Mouse (Mus musculus): ENCODE results near the gene Garnl3. TPM values are rescaled to one million over a fixed set of nuclear protein-coding genes. Genes with fewer than 3 reads are reported as not detected.
"Not testable (repeated sequence)": the region's sequence is repeated elsewhere in the genome, so short reads cannot be mapped to it uniquely, and the experiment has no call there.

Garnl3 gene
- polyA plus RNA-seq, 1 experiment = 124 TPM

- H3K27ac ChIP-seq (ENCODE audit: insufficient read depth, low read length) = no peak overlapping the region
- TF ChIP-seq CTCF (IDR thresholded peaks at IDR 0.05; ENCODE audit: extremely low read depth, insufficient read depth, low read length) = no peak
- TF ChIP-seq POLR2A (IDR thresholded peaks at IDR 0.05; ENCODE audit: extremely low read depth, insufficient read depth, low read length) = no peak
- H3K4me1 ChIP-seq (ENCODE audit: control insufficient read depth, insufficient read depth, low read length) = peaks cover 3% of the 10 kb centered on the region; the same call in 1 of the 2 replicates
- H3K4me3 ChIP-seq (ENCODE audit: insufficient read depth, low read length) = no peak overlapping the region
Measured at GRCm38 (mm10) chr2:33095221-33095671, 36.2 kb downstream of the Garnl3 start.

GRCm38 (mm10) chr2:33090620-33091520 is 40.6 kb downstream of the Garnl3 start:
- Histone ChIP-seq H3K4me1 (ENCODE audit: control insufficient read depth, insufficient read depth, low read length) (peaks cover 3% of the 10 kb centered on the region; the same call in 1 of the 2 replicates), H3K4me3 (ENCODE audit: insufficient read depth, low read length) (no peak overlapping the region), H3K27ac (ENCODE audit: insufficient read depth, low read length) (no peak overlapping the region)
- TF ChIP-seq CTCF (IDR thresholded peaks at IDR 0.05; ENCODE audit: extremely low read depth, insufficient read depth, low read length) (no peak), POLR2A (IDR thresholded peaks at IDR 0.05; ENCODE audit: extremely low read depth, insufficient read depth, low read length) (no peak)

- not testable (repeated sequence) for H3K4me3 ChIP-seq (ENCODE audit: insufficient read depth, low read length); H3K4me1 ChIP-seq (ENCODE audit: control insufficient read depth, insufficient read depth, low read length); H3K27ac ChIP-seq (ENCODE audit: insufficient read depth, low read length)
Measured at GRCm38 (mm10) chr2:33090033-33090400, 41.4 kb downstream of the Garnl3 start.

- Histone ChIP-seq H3K4me3 (ENCODE audit: insufficient read depth, low read length) (no peak overlapping the region), H3K27ac (ENCODE audit: insufficient read depth, low read length) (no peak overlapping the region), H3K4me1 (ENCODE audit: control insufficient read depth, insufficient read depth, low read length) (no peaks in the 10 kb centered on the region)
- no peak for TF ChIP-seq CTCF (IDR thresholded peaks at IDR 0.05; ENCODE audit: extremely low read depth, insufficient read depth, low read length)
- no peak for TF ChIP-seq POLR2A (IDR thresholded peaks at IDR 0.05; ENCODE audit: extremely low read depth, insufficient read depth, low read length)
Measured at GRCm38 (mm10) chr2:33089356-33090032, 42.0 kb downstream of the Garnl3 start.

GRCm38 (mm10) chr2:33086671-33087363 is 44.6 kb downstream of the Garnl3 start:
- Histone ChIP-seq H3K4me3 (ENCODE audit: insufficient read depth, low read length) (peak overlapping the region; percentile 41), H3K4me1 (ENCODE audit: control insufficient read depth, insufficient read depth, low read length) (no peaks in the 10 kb centered on the region), H3K27ac (ENCODE audit: insufficient read depth, low read length) (peak overlapping the region; percentile 43)
- TF ChIP-seq POLR2A (IDR thresholded peaks at IDR 0.05; ENCODE audit: extremely low read depth, insufficient read depth, low read length) = no peak
- no peak for TF ChIP-seq CTCF (IDR thresholded peaks at IDR 0.05; ENCODE audit: extremely low read depth, insufficient read depth, low read length)

GRCm38 (mm10) chr2:33086016-33086596 is 45.3 kb downstream of the Garnl3 start:
- H3K4me3 ChIP-seq (ENCODE audit: insufficient read depth, low read length) = peak overlapping the region; percentile 41
- TF ChIP-seq POLR2A (IDR thresholded peaks at IDR 0.05; ENCODE audit: extremely low read depth, insufficient read depth, low read length) (0 out of 2 replicates have a peak, but pooled peaks have one; percentile 15), CTCF (IDR thresholded peaks at IDR 0.05; ENCODE audit: extremely low read depth, insufficient read depth, low read length) (no peak)
- H3K4me1 ChIP-seq (ENCODE audit: control insufficient read depth, insufficient read depth, low read length) = no peaks in the 10 kb centered on the region
- peak overlapping the region; percentile 32; the same call in 1 of the 2 replicates for H3K27ac ChIP-seq (ENCODE audit: insufficient read depth, low read length)

- H3K27ac ChIP-seq (ENCODE audit: insufficient read depth, low read length) = no peak overlapping the region
- no peak for TF ChIP-seq POLR2A (IDR thresholded peaks at IDR 0.05; ENCODE audit: extremely low read depth, insufficient read depth, low read length)
- no peaks in the 10 kb centered on the region; the same call in 1 of the 2 replicates for H3K4me1 ChIP-seq (ENCODE audit: control insufficient read depth, insufficient read depth, low read length)
- H3K4me3 ChIP-seq (ENCODE audit: insufficient read depth, low read length) = peak overlapping the region; percentile 41
Measured at GRCm38 (mm10) chr2:33084221-33084620, 47.2 kb downstream of the Garnl3 start.

- TF ChIP-seq CTCF (IDR thresholded peaks at IDR 0.05; ENCODE audit: extremely low read depth, insufficient read depth, low read length) = no peak
- TF ChIP-seq POLR2A (IDR thresholded peaks at IDR 0.05; ENCODE audit: extremely low read depth, insufficient read depth, low read length) = no peak
- H3K4me1 ChIP-seq (ENCODE audit: control insufficient read depth, insufficient read depth, low read length) = peaks cover 2% of the 10 kb centered on the region; the same call in 1 of the 2 replicates
- H3K4me3 ChIP-seq (ENCODE audit: insufficient read depth, low read length) = no peak overlapping the region
- no peak overlapping the region for H3K27ac ChIP-seq (ENCODE audit: insufficient read depth, low read length)
Measured at GRCm38 (mm10) chr2:33080166-33080565, 51.3 kb downstream of the Garnl3 start.

GRCm38 (mm10) chr2:33077252-33077651 is 54.2 kb downstream of the Garnl3 start:
- TF ChIP-seq POLR2A (IDR thresholded peaks at IDR 0.05; ENCODE audit: extremely low read depth, insufficient read depth, low read length) (no peak), CTCF (IDR thresholded peaks at IDR 0.05; ENCODE audit: extremely low read depth, insufficient read depth, low read length) (peak; percentile 57)
- Histone ChIP-seq H3K4me3 (ENCODE audit: insufficient read depth, low read length) (no peak overlapping the region), H3K4me1 (ENCODE audit: control insufficient read depth, insufficient read depth, low read length) (peaks cover 3% of the 10 kb centered on the region; the same call in 1 of the 2 replicates), H3K27ac (ENCODE audit: insufficient read depth, low read length) (no peak overlapping the region)
